1 mouse cellular context compared by ENCODE assay signal in the genomic region with DNA sequence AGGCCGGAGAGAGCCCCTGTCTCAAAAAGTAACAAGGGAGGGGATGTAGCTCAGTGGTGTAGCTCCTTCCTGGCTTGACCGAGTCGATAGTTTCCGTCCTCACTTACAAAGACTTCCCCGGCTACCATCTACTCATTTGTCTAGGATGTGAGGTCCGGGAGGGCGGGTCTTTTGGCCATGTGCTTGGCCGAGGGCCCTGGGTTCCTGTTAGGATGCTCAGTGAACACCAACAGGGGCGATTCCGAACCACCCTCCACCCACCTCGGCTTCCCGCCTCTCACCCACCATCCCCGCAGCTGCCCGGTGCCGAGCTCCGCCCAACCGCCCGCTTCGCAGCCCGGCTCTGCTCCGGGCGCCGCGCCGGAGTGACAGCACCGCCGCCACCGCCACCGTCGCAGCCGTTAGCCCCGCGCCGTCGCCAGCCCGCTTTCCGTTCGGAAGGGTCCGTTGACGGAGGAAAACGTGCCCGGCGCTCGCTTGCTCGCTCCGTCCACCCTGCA.
TF ChIP-seq lines count a peak whose summit lies in the region.

Slc2a3 (minus strand) TSS at position 340 of the 500 bp plus-strand sequence.

TF ChIP-seq in CH12.LX, 34 proteins besides CTCF, POLR2A, EP300 and RAD21 (continued from another document):
- TF ChIP-seq TCF12 (IDR thresholded peaks at IDR 0.05; ENCODE audit: low read depth, low read length) (peak; percentile 64), TBP (conservative IDR thresholded peaks at IDR 0.05; ENCODE audit: low read depth, low read length) (peak; percentile 87), MEF2A (IDR thresholded peaks at IDR 0.05; ENCODE audit: borderline replicate concordance, low read depth, low read length) (no peak), JUND (conservative IDR thresholded peaks at IDR 0.05; ENCODE audit: low read depth, low read length) (no peak), POLR2AphosphoS2 (IDR thresholded peaks at IDR 0.05; ENCODE audit: low read depth, low read length) (peak; percentile 26; the same call in 1 of the 2 replicates), ZNF384 (IDR thresholded peaks at IDR 0.05; ENCODE audit: low read depth, low read length) (no peak)
